Mouse (Mus musculus): Measurements from ENCODE around the gene Tcf15. TPM values are rescaled to one million over a fixed set of nuclear protein-coding genes. Genes with fewer than 3 reads are reported as not detected.

Gene Tcf15
- total RNA-seq, 1 experiment: 22.4 TPM

- peaks cover 5 to 25% of the 10 kb centered on the region in 2 experiments for H3K4me1 ChIP-seq (ENCODE audit: control insufficient read depth in 2 of 2, insufficient read depth in 2 of 2, low read length in 2 of 2, poor library complexity in 1 of 2)
- DNase-seq (ENCODE audit: low read depth, low spot score): no peak
- H3K27ac ChIP-seq (ENCODE audit: insufficient read depth, low read depth, low read length, poor library complexity, severe bottlenecking): no peak overlapping the region
- H3K4me3 ChIP-seq (ENCODE audit: insufficient read depth in 1 of 2, low read depth in 1 of 2, low read length in 2 of 2, poor library complexity in 1 of 2, severe bottlenecking in 1 of 2): no peak overlapping the region
- H3K36me3 ChIP-seq (ENCODE audit: control insufficient read depth, insufficient read depth, low read length, poor library complexity, severe bottlenecking): peaks cover 15% of the 10 kb centered on the region
- H3K9me3 ChIP-seq (ENCODE audit: control insufficient read depth, insufficient read depth, low read depth, low read length): no peaks in the 10 kb centered on the region
- in situ Hi-C loops (cut with MboI; ENCODE audit: low sequenced_read_pairs in 2 of 2, unreplicated experiment in 2 of 2): no loop called here
- TF ChIP-seq CHD2 (IDR thresholded peaks at IDR 0.05; ENCODE audit: low read depth, low read length) (no peak), ZNF384 (IDR thresholded peaks at IDR 0.05; ENCODE audit: low read depth, low read length) (no peak), ZC3H11A (IDR thresholded peaks at IDR 0.05; ENCODE audit: borderline replicate concordance, low read depth, low read length) (no peak)
- peak overlapping the region; percentile 42; the same call in 1 of the 2 replicates for H3K9ac ChIP-seq (ENCODE audit: insufficient read depth, low read depth, low read length, poor library complexity, severe bottlenecking)
These were observed 30.4 kb upstream of the Tcf15 start for GRCm38 (mm10) chr2:152112970-152113369.

- Histone ChIP-seq H3K27ac (ENCODE audit: insufficient read depth, low read depth, low read length, poor library complexity, severe bottlenecking) (no peak overlapping the region; the same call in 1 of the 2 replicates), H3K36me3 (ENCODE audit: control insufficient read depth, insufficient read depth, low read length, poor library complexity, severe bottlenecking) (peaks cover 3% of the 10 kb centered on the region), H3K4me1 (ENCODE audit: control insufficient read depth in 2 of 2, insufficient read depth in 2 of 2, low read length in 2 of 2, poor library complexity in 1 of 2) (peaks cover 5 to 25% of the 10 kb centered on the region in 2 experiments), H3K9me3 (ENCODE audit: control insufficient read depth, insufficient read depth, low read depth, low read length) (no peaks in the 10 kb centered on the region), H3K4me3 (ENCODE audit: insufficient read depth in 1 of 2, low read depth in 1 of 2, low read length in 2 of 2, poor library complexity in 1 of 2, severe bottlenecking in 1 of 2) (peak overlapping the region; percentile 18 to 40), H3K9ac (ENCODE audit: insufficient read depth, low read depth, low read length, poor library complexity, severe bottlenecking) (peak overlapping the region; percentile 37; the same call in 1 of the 2 replicates)
- no peak for DNase-seq (ENCODE audit: low read depth, low spot score)
- in situ Hi-C loops (cut with MboI; ENCODE audit: low sequenced_read_pairs in 2 of 2, unreplicated experiment in 2 of 2): no loop called here
- no peak for TF ChIP-seq ZNF384 (IDR thresholded peaks at IDR 0.05; ENCODE audit: low read depth, low read length)
- no peak for TF ChIP-seq ZC3H11A (IDR thresholded peaks at IDR 0.05; ENCODE audit: borderline replicate concordance, low read depth, low read length)
- TF ChIP-seq CHD2 (IDR thresholded peaks at IDR 0.05; ENCODE audit: low read depth, low read length): no peak
- no peak for TF ChIP-seq HCFC1 (IDR thresholded peaks at IDR 0.05; ENCODE audit: borderline replicate concordance, insufficient read depth, low read length)
These were observed 29.0 kb upstream of the Tcf15 start for GRCm38 (mm10) chr2:152114057-152114975.

DNA sequence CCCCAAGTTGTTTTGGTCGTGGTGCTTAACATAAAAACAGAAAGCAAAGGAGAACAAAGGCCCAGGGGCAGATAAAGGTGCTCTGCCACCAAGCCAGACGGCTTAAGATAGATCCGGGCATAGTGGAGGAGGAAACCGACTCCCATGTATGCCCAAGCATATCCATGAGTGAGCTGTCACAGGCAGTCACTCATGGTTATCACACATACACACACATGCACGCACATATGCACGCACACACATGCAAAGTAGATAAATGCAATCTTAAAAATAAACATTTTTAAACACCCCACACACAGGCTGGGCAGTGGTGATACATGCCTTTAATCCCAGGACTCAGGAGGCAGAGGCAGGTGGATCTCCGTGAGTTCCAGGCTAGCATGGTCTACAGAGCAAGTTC is 25.7 kb upstream of the Tcf15 start:
- Histone ChIP-seq H3K4me1 (ENCODE audit: control insufficient read depth in 2 of 2, insufficient read depth in 2 of 2, low read length in 2 of 2, poor library complexity in 1 of 2) (peaks cover 7 to 25% of the 10 kb centered on the region in 2 experiments), H3K9ac (ENCODE audit: insufficient read depth, low read depth, low read length, poor library complexity, severe bottlenecking) (no peak overlapping the region), H3K4me3 (ENCODE audit: insufficient read depth in 1 of 2, low read depth in 1 of 2, low read length in 2 of 2, poor library complexity in 1 of 2, severe bottlenecking in 1 of 2) (no peak overlapping the region), H3K36me3 (ENCODE audit: control insufficient read depth, insufficient read depth, low read length, poor library complexity, severe bottlenecking) (no peaks in the 10 kb centered on the region), H3K9me3 (ENCODE audit: control insufficient read depth, insufficient read depth, low read depth, low read length) (no peaks in the 10 kb centered on the region), H3K27ac (ENCODE audit: insufficient read depth, low read depth, low read length, poor library complexity, severe bottlenecking) (no peak overlapping the region)
- in situ Hi-C loops (cut with MboI; ENCODE audit: low sequenced_read_pairs in 2 of 2, unreplicated experiment in 2 of 2): no loop called here
- TF ChIP-seq MAFK (IDR thresholded peaks at IDR 0.05; ENCODE audit: insufficient read depth, low read depth, low read length): no peak
- no peak for TF ChIP-seq CHD2 (IDR thresholded peaks at IDR 0.05; ENCODE audit: low read depth, low read length)
- TF ChIP-seq ZC3H11A (IDR thresholded peaks at IDR 0.05; ENCODE audit: borderline replicate concordance, low read depth, low read length): no peak
- no peak for TF ChIP-seq HCFC1 (IDR thresholded peaks at IDR 0.05; ENCODE audit: borderline replicate concordance, insufficient read depth, low read length)
- TF ChIP-seq ZNF384 (IDR thresholded peaks at IDR 0.05; ENCODE audit: low read depth, low read length): no peak
- no peak for DNase-seq (ENCODE audit: low read depth, low spot score)

- Histone ChIP-seq H3K4me1 (ENCODE audit: control insufficient read depth in 2 of 2, insufficient read depth in 2 of 2, low read length in 2 of 2, poor library complexity in 1 of 2) (peaks cover 7 to 16% of the 10 kb centered on the region in 2 experiments), H3K27ac (ENCODE audit: insufficient read depth, low read depth, low read length, poor library complexity, severe bottlenecking) (no peak overlapping the region), H3K4me3 (ENCODE audit: insufficient read depth in 1 of 2, low read depth in 1 of 2, low read length in 2 of 2, poor library complexity in 1 of 2, severe bottlenecking in 1 of 2) (no peak overlapping the region), H3K36me3 (ENCODE audit: control insufficient read depth, insufficient read depth, low read length, poor library complexity, severe bottlenecking) (no peaks in the 10 kb centered on the region), H3K9ac (ENCODE audit: insufficient read depth, low read depth, low read length, poor library complexity, severe bottlenecking) (no peak overlapping the region), H3K9me3 (ENCODE audit: control insufficient read depth, insufficient read depth, low read depth, low read length) (no peaks in the 10 kb centered on the region)
- no peak for TF ChIP-seq ZC3H11A (IDR thresholded peaks at IDR 0.05; ENCODE audit: borderline replicate concordance, low read depth, low read length)
- no peak for TF ChIP-seq HCFC1 (IDR thresholded peaks at IDR 0.05; ENCODE audit: borderline replicate concordance, insufficient read depth, low read length)
- no peak for TF ChIP-seq CHD2 (IDR thresholded peaks at IDR 0.05; ENCODE audit: low read depth, low read length)
- no peak for TF ChIP-seq MAFK (IDR thresholded peaks at IDR 0.05; ENCODE audit: insufficient read depth, low read depth, low read length)
- TF ChIP-seq ZNF384 (IDR thresholded peaks at IDR 0.05; ENCODE audit: low read depth, low read length): no peak
- in situ Hi-C loops (cut with MboI; ENCODE audit: low sequenced_read_pairs in 2 of 2, unreplicated experiment in 2 of 2): no loop called here
- no peak for DNase-seq (ENCODE audit: low read depth, low spot score)
These were observed 24.0 kb upstream of the Tcf15 start for GRCm38 (mm10) chr2:152119228-152119865.

All from ES-E14 (cell line).